Comparison of ENCODE assay signal across 23 mouse cellular contexts in the genomic region with DNA sequence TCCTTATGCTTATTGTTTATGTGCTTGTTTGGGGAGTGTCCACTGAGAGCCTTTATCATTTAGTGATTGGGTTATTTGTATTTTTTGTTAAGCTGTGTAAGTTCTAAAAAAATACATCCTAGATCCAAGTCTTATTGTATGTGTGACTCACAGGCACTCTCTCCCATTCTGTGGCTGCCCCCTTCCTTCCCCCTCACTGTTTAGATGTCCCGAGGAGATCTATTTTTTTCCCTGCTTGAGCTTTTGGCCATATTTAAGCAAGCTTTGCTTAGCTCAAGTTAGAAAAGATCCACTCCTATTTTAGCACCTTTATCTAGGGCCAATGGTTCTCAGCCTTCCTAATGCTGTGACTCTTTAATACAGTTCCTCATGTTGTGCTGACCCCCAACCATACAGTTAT.
"Had no signal": no experiment of that assay in that cellular context is flagged by ENCODE, and none has a peak within 500 bp of the region (broad histone marks: within the 10 kb centered on the region; RNA-seq: fewer than 3 reads in every experiment).

No protein-coding gene starts in this region.

- H3K27ac ChIP-seq: heart, embryonic 10.5 days; hindbrain, embryonic 10.5 days; hindbrain, embryonic 12.5 days; hindbrain, embryonic 14.5 days; intestine, embryonic 15.5 days; layer of hippocampus, adult 2 months; limb, embryonic 13.5 days; limb, embryonic 15.5 days; liver, embryonic 12.5 days; liver, embryonic 14.5 days had no signal

- H3K4me1 ChIP-seq: intestine, embryonic 15.5 days had no signal

- H3K4me3 ChIP-seq: heart, embryonic 10.5 days; heart, embryonic 12.5 days; hindbrain, embryonic 10.5 days; hindbrain, embryonic 12.5 days; intestine, embryonic 15.5 days; layer of hippocampus, adult 2 months; limb, embryonic 13.5 days; limb, embryonic 15.5 days; liver, embryonic 12.5 days had no signal

- DNase-seq: gastrocnemius, postnatal 10 days; gastrocnemius, postnatal 25 days; heart, adult 18-20 months; heart, postnatal 10 days; heart, postnatal 4 days; kidney, adult 18-20 months; kidney, adult 8-10 months; kidney, postnatal 10 days; kidney, postnatal 25 days; kidney, postnatal 4 days; layer of hippocampus, postnatal 36 days; left cerebral cortex, postnatal 4 days had no signal
